Mouse (Mus musculus): ENCODE data around the gene Cdyl. TPM values are rescaled to one million over a fixed set of nuclear protein-coding genes. Genes with fewer than 3 reads are reported as not detected.

Gene Cdyl
- total RNA-seq, 2 experiments from 2014 or later: 12.1 to 12.3 TPM

GRCm38 (mm10) chr13:35860916-35861315 is 201.3 kb downstream of the Cdyl start:
- no peak for DNase-seq (ENCODE audit: extremely low spot score in 1 of 2, low spot score in 2 of 2)
- intact Hi-C loops (cut with DNase I): no loop called here

DNA sequence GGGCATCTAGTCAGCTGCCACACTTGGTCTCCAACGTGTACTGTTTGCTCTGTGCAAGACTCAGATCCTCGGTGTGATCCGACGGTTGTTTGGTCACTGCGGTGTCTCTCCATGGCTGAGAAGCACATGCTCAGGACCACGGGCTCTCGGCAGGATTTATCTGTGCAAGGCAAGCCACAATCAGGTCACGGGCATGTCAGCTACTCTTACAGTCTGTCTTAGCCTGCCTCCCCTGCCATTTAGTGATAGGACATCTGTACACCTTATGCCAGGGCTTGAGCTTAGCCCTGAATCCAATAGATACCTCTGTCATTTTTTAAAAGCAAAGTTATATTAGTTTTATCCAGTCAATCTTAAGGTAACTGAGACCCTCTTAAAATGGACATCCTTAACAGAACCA is 211.0 kb downstream of the Cdyl start:
- no peak for DNase-seq (ENCODE audit: extremely low spot score in 1 of 2, low spot score in 2 of 2)
- intact Hi-C loops (cut with DNase I): no loop called here

DNA sequence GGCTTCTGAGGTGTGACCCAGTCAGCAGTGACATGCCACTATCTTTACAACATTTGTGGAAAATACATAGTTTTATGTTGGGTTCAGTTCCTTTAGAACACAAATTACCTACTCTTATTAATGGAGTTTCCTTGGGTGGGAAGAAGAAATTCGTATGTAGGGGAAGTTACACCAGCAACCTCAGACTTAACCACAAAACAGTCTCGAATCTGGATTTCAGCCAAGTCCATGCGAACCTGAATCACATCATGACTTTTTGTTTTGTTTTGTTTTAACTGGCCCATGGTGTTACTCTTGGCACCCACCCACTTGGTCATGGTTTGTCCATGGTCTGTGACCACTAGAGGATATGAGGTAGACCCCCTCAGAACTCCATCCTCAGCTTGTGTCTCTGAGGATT is 211.5 kb downstream of the Cdyl start:
- DNase-seq (ENCODE audit: extremely low spot score in 1 of 2, low spot score in 2 of 2): no peak
- intact Hi-C loops (cut with DNase I): no loop called here

DNA sequence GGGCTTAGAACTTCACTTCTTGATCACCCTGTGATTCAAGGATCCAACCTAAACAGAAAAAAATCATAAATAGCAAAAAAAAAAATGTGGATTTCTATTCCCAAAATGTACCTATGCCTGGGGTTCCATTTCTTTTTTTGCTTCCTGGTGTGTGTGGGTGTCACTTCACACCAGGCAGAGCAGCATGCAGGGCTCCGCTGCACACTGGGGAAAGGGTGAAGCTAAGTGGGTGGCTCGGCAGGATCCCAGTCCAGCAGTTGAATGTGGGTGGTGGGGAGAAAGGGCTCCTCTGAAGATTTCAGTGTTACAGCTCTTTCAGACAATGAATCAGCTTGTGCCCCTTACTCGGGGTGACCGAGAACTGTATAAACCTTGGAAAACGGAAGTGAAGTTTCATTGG is 215.8 kb downstream of the Cdyl start:
- DNase-seq (ENCODE audit: extremely low spot score in 1 of 2, low spot score in 2 of 2): no peak
- intact Hi-C loops (cut with DNase I): no loop called here

DNA sequence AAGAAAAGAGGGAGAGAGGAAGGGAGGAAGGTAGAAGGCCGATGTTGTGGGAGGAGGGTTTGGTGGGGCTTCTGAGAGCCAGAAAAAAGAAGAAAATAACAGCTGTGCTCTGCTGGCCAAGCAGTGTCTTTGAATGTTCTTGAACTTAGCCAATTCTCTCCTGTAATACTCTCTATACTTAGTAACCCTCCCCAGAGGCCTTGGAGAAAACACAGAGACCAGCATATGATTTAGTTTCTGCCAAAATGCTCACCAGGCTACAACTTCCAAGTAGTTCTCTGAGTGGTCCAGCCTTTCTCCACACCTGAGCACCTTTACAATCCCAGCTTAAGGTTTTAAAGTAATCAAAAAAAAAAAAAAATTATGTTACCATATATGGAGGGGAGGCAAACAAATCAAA is 218.6 kb downstream of the Cdyl start:
- intact Hi-C loops (cut with DNase I): no loop called here
- DNase-seq (ENCODE audit: extremely low spot score in 1 of 2, low spot score in 2 of 2): no peak

- intact Hi-C loops (cut with DNase I): no loop called here
- no peak for DNase-seq (ENCODE audit: extremely low spot score in 1 of 2, low spot score in 2 of 2)
These were observed 219.4 kb downstream of the Cdyl start for GRCm38 (mm10) chr13:35879068-35879467.

GRCm38 (mm10) chr13:35879519-35879918 is 219.9 kb downstream of the Cdyl start:
- DNase-seq (ENCODE audit: extremely low spot score in 1 of 2, low spot score in 2 of 2): no peak
- intact Hi-C loops (cut with DNase I): no loop called here

DNA sequence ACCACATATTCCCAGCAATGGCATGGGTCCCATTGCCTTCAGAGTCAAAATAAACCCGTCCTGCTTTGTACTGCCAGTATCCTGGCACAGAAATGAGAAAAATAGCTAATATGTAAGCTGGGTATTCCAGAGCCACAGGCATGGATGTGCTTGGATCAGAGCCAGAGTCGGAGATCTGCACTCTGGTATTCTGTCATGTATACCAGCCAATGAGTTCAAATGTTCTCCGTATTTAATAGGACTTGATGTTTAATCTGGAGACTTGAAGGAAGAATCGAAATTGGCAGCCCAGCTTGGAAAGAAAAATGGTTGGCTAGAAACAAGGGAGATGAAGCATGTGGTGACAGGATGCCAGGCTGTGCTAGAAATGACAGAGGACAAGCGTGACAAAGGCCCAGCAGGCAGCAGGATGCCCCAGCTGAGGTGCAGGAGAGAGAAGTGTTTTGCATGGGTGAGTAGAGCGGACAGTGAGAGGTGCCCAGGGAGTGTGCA is 221.0 kb downstream of the Cdyl start:
- DNase-seq (ENCODE audit: extremely low spot score in 1 of 2, low spot score in 2 of 2): no peak
- intact Hi-C loops (cut with DNase I): no loop called here

DNA sequence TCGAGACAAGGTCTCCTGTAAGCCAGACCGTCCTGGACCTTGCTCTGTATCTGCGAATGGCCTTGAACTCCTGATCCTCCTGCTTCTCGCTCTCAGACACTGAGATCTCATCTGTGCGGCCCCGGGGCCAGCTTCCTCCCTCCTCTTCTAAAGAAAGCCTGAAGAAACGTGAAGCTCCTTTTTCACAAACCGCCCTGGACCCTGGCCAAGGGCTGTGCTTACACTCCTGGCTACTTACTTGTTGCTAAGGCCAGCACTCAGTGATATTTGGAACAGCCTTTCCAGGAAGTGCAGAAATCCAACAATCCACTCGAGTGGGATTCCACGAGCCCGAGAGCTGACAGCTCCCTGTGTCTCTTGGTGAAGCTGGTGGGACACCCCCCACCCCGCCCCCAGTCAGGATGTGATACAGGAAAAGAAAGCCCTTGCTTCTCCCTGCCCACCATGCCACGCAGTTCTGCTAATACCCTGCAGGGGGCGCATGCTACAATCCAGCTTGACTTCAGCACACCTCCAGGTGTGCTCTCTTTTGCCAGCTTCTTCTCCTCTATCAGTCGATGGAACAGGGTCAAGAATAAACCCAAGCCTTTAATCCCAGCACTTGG is 226.6 kb downstream of the Cdyl start:
- DNase-seq (ENCODE audit: extremely low spot score in 1 of 2, low spot score in 2 of 2): peak in 1 of 2 experiments; percentile 59
- intact Hi-C loops (cut with DNase I): no loop called here

DNA sequence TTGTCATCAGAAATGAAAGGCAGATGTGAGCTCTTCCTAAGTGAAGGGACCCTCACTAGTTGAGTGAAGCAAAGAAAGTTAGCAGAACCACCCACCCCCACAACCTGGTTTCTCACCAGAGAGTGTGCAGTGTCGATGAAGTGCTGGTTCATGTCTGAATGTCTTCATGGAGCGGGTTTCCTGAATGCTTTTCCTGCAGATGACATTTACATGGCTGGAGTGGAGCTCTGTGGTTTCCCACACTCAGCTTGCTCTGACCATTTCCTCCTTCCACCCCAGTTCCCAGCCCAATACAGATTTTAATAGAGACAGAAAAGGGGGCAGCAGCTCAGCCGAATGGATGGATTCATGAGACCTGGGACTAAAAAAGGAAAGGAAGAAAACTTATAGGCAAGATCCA is 233.2 kb downstream of the Cdyl start:
- no peak for DNase-seq (ENCODE audit: extremely low spot score in 1 of 2, low spot score in 2 of 2)

DNA sequence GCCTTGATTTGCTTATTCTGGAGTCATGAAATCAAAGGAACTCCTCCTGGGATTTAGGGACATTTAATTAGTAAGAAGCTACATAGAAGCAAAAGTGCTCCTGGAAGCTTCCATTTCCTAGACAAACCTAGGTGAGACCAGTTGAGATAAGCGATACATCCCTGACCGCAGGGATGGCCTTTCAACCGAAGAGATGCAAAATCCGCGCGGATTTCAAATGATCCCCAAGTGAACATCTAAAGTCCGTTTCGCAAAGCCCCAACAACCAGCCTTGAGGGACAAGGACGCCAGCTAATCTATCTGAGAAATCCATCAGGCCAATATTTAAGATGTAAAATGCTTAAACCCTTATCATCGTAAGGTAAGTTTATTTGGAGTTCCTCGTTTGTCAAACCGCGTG is 245.7 kb downstream of the Cdyl start:
- DNase-seq (ENCODE audit: extremely low spot score in 1 of 2, low spot score in 2 of 2): no peak
- intact Hi-C loops (cut with DNase I): no loop called here

More for the DNA sequence above, 233.2 kb downstream of the Cdyl start:
- intact Hi-C loops (cut with DNase I): no loop called here

DNA sequence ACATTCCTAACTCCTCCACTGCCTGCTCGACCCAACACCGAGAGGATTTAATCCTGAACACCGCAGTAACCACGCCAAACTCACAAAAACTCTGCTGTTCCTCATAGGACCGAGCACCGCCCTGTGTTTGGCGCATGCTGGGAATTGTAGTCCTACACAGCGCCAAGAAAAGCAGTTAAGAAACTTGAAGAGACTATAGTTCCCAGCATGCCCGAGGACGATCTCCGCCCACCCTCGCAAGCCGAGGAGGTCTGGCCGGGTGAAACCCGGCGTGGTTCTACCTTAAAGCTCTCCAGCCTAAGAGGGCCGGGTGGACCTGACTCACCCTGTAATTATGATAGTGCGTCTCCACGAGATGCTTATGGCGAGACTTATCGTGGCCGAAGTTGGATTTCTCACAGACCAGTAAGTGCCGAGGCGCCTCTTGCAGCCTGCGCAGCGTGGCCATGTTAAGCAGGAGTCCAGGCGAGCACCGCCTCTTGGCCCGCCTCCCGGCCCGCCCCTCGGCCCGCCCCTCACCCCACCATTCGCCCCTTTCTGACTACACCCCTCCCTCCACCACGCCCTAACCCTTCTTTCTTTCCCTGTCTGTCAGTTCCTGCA is 246.3 kb downstream of the Cdyl start, which contains the start of gene Rpp40:
Rpp40 (minus strand) TSS at position 481 of the 603 bp plus-strand sequence.
- intact Hi-C loops (cut with DNase I): no loop called here
- DNase-seq (ENCODE audit: extremely low spot score in 1 of 2, low spot score in 2 of 2): peak; percentile 92

- intact Hi-C loops (cut with DNase I): no loop called here
- no peak for DNase-seq (ENCODE audit: extremely low spot score in 1 of 2, low spot score in 2 of 2)
These were observed 251.8 kb downstream of the Cdyl start for GRCm38 (mm10) chr13:35911476-35911875.

Other genes starting within 250 kb of the Cdyl start
- gene Rpp40, start 246.5 kb downstream of the Cdyl start, total RNA-seq (2021): 1 to 10 TPM; 5.8 to 8.0 TPM